Mouse (Mus musculus) CD8-positive naive resting alpha-beta T cell, adult 2 months (primary cell): Measurements from ENCODE around the gene Pramel5.
"Not testable (repeated sequence)": the region's sequence is repeated elsewhere in the genome, so short reads cannot be mapped to it uniquely, and the experiment has no call there.

Source experiments
- DNase-seq, 2 experiments: peaks; one replicate each; pipeline ENCODE4 v3.0.0; 2022; ENCODE audit warnings: low read depth in 2 of 2, low spot score in 2 of 2

The Pramel5 gene

GRCm38 (mm10) chr4:144280388-144280787, at the start of gene Pramel5:
TSS of gene Pramel5 (minus strand) at chr4:144280488.
- not testable (repeated sequence) for DNase-seq

DNA sequence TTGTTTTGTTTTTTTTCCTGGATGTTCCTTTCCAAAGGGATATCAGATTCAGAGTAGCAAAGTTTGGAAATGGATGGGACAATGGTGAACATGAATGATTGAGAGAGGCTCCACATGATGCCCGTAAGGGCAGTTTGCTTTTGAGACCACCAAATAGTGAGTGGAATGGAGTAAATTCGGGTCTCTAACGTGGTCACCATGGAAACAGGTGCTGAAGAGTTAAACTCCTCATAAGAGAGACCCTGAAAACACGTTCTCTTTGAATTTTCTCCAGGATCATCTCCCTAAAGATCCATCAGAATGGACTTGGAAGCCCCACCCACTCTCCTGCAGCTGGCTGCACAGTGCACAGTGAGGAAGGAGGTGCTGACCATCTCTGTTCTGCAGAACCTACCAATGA, 49.7 kb upstream of the Pramel5 start, which contains the start of gene Gm13128:
Gene Gm13128 (plus strand): TSS at position 301 of the 400 bp plus-strand sequence.
- not testable (repeated sequence) for DNase-seq

DNA sequence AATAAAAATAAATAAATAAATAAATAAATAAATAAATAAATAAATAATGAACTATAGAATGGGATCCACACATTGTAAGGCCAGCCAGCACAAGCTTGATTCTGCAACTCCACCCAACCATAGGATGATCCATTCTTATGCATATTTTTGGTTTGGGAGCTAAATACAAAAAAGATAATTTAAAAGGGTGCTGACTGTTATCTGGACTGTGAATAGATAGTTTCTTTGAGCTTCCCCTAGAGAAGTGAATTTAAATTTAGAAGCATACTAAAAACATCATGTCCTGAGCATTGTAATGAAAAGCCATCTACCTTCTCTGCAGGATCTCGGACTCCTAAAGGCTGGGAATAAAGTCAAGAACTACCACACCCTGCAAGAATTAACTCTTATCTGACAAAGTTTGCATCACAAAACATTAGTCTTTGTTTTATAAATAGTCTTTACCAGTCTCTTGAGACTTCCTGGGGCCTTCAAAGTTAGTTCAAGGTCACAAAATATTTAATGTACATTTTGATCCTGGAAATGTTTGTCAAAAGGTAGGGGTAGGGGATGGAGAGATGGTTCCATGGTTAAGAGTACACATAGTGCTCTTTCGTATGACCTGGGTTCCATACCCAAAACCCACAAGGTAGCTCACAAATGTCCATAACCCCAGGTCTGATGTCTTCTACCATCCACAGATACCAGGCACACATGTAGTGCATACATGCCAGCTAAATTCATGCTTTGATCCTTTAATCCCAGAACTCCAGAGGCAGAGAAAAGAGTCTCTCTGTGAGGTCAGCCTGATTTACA, 32.6 kb upstream of the Pramel5 start:
- not testable (repeated sequence) for DNase-seq

- DNase-seq: not testable (repeated sequence)
Measured at GRCm38 (mm10) chr4:144299414-144299813, 19.1 kb upstream of the Pramel5 start.

- DNase-seq: not testable (repeated sequence)
Measured at GRCm38 (mm10) chr4:144254768-144255167, 25.5 kb downstream of the Pramel5 start.
